Mouse (Mus musculus) ES-Bruce4 (cell line): ENCODE results near the gene Tfcp2l1. TPM values are rescaled to one million over a fixed set of nuclear protein-coding genes. Genes with fewer than 3 reads are reported as not detected.

Experiments
- H3K27ac ChIP-seq: 2 replicates; pipeline ENCODE4 v1.5.1; 2012; ENCODE audit warnings: low read length, inconsistent platforms; ENCODE audit not compliant: insufficient read depth
- H3K27me3 ChIP-seq: 2 replicates; pipeline ENCODE4 v1.6.1; 2012; ENCODE audit warnings: mild to moderate bottlenecking, low read length, inconsistent platforms; ENCODE audit not compliant: control insufficient read depth, poor library complexity, insufficient read depth, severe bottlenecking
- H3K36me3 ChIP-seq: 2 replicates; pipeline ENCODE4 v1.6.1; 2012; ENCODE audit warnings: inconsistent platforms, mild to moderate bottlenecking, low read length, moderate library complexity; ENCODE audit not compliant: control insufficient read depth, poor library complexity, insufficient read depth, severe bottlenecking
- H3K4me1 ChIP-seq: one replicate; pipeline ENCODE4 v1.8.1; 2011; ENCODE audit warnings: low read length; ENCODE audit not compliant: control insufficient read depth, insufficient read depth
- H3K4me3 ChIP-seq: 2 replicates; pipeline ENCODE4 v1.5.1; 2011; ENCODE audit warnings: low read depth, mild to moderate bottlenecking, low read length
- H3K9ac ChIP-seq: 2 replicates; pipeline ENCODE4 v1.6.1; 2012; ENCODE audit warnings: low read depth, mild to moderate bottlenecking, inconsistent platforms; ENCODE audit not compliant: poor library complexity, severe bottlenecking
- H3K9me3 ChIP-seq: replicated peaks from 2 replicates; pipeline ENCODE4 v1.6.1; 2012; ENCODE audit warnings: mild to moderate bottlenecking, low read length, inconsistent platforms; ENCODE audit not compliant: control insufficient read depth, poor library complexity, insufficient read depth, severe bottlenecking
- CTCF ChIP-seq: IDR thresholded peaks from one replicate; pipeline ENCODE4 v1.8.1; 2011; ENCODE audit warnings: low read depth, low read length
- EP300 ChIP-seq: IDR thresholded peaks from 2 replicates; pipeline ENCODE4 v1.6.1; 2011; ENCODE audit warnings: low read depth, low read length; ENCODE audit not compliant: insufficient read depth
- POLR2A ChIP-seq: IDR thresholded peaks from one replicate; pipeline ENCODE4 v1.8.1; 2011; ENCODE audit warnings: low read length; ENCODE audit not compliant: insufficient read depth
- polyA plus RNA-seq: library from polyadenylated mRNA; stranded (reverse); fragments of >200 nt; gene quantifications from 2 replicates; pipeline ENCODE4 v1.2.4, GENCODE M21; 2011; ENCODE audit warnings: low read depth; ENCODE audit not compliant: missing spikeins, insufficient read depth, insufficient read length

Tfcp2l1 gene
- polyA plus RNA-seq, 1 experiment, result 113 TPM

DNA sequence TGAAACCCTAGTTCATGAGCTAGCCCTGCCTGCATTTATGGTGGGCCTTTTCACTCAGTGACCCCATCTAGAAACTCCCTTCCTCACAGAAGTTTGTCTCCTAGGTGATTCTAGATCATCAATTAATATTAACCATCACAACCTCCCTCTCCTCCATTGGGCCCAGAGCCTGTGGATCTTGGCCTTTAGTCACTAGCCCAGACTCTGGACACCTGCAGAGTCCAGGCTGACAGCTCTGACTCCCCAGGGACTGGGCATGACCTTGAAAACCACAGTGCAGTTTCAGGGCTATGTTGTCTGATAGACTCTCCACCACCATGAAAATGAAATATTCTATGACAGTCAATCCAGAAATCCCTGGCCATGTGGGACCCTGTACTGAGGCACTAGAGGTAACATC lies 39.8 kb downstream of the Tfcp2l1 start:
- TF ChIP-seq POLR2A (no peak), EP300 (no peak), CTCF (no peak)
- H3K36me3 ChIP-seq, result peaks cover 86% of the 10 kb centered on the region
- no peak overlapping the region for H3K27ac ChIP-seq
- no peaks in the 10 kb centered on the region for H3K27me3 ChIP-seq
- no peaks in the 10 kb centered on the region for H3K4me1 ChIP-seq
- H3K4me3 ChIP-seq, result no peak overlapping the region
- H3K9me3 ChIP-seq, result no peaks in the 10 kb centered on the region
- H3K9ac ChIP-seq, result no peak overlapping the region

- Histone ChIP-seq H3K36me3 (peaks cover 78% of the 10 kb centered on the region), H3K9me3 (no peaks in the 10 kb centered on the region), H3K27ac (no peak overlapping the region), H3K4me1 (no peaks in the 10 kb centered on the region), H3K9ac (no peak overlapping the region), H3K27me3 (no peaks in the 10 kb centered on the region), H3K4me3 (no peak overlapping the region)
- TF ChIP-seq POLR2A (no peak), CTCF (no peak), EP300 (no peak)
Observed at GRCm38 (mm10) chr1:118672196-118672595, 44.5 kb downstream of the Tfcp2l1 start.

GRCm38 (mm10) chr1:118674176-118674575 lies 46.4 kb downstream of the Tfcp2l1 start:
- Histone ChIP-seq H3K4me1 (no peaks in the 10 kb centered on the region), H3K27ac (no peak overlapping the region), H3K27me3 (no peaks in the 10 kb centered on the region), H3K4me3 (no peak overlapping the region), H3K9me3 (no peaks in the 10 kb centered on the region), H3K36me3 (peaks cover 77% of the 10 kb centered on the region), H3K9ac (no peak overlapping the region)
- no peak for TF ChIP-seq CTCF
- no peak for TF ChIP-seq EP300
- no peak for TF ChIP-seq POLR2A

- Histone ChIP-seq H3K4me1 (no peaks in the 10 kb centered on the region), H3K9me3 (no peaks in the 10 kb centered on the region), H3K36me3 (peaks cover 48% of the 10 kb centered on the region), H3K9ac (no peak overlapping the region), H3K27me3 (no peaks in the 10 kb centered on the region), H3K4me3 (no peak overlapping the region), H3K27ac (no peak overlapping the region)
- TF ChIP-seq POLR2A, result no peak
- TF ChIP-seq CTCF, result no peak
- no peak for TF ChIP-seq EP300
Observed at GRCm38 (mm10) chr1:118681980-118682379, 54.2 kb downstream of the Tfcp2l1 start.

GRCm38 (mm10) chr1:118683686-118684085 lies 55.9 kb downstream of the Tfcp2l1 start:
- TF ChIP-seq POLR2A, result no peak
- TF ChIP-seq EP300, result no peak
- no peak for TF ChIP-seq CTCF
- H3K4me3 ChIP-seq, result no peak overlapping the region
- H3K27ac ChIP-seq, result no peak overlapping the region
- no peak overlapping the region for H3K9ac ChIP-seq
- H3K36me3 ChIP-seq, result peaks cover 31% of the 10 kb centered on the region
- no peaks in the 10 kb centered on the region for H3K27me3 ChIP-seq
- H3K4me1 ChIP-seq, result no peaks in the 10 kb centered on the region
- no peaks in the 10 kb centered on the region for H3K9me3 ChIP-seq

DNA sequence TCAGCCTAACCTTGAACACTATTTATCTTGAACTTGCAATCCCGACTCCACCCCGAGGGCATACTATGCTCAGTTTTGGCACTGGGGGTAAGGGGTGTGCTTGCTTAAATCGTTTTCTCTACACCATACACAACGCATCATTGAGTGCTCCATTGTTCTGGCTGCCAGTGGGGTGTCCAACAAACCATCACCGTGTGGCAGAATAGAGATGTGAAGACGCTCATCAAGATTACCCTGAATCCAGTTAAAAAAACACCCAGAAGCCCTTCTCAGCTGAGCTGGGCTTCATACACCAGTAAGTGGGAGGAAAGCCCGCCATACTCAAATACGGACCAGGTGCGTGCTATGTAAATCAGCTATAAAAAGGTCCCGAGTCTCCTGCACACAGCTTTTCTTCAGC lies 60.0 kb downstream of the Tfcp2l1 start:
- H3K4me1 ChIP-seq, result peaks cover 2% of the 10 kb centered on the region
- TF ChIP-seq CTCF, result no peak
- TF ChIP-seq EP300, result no peak
- no peak for TF ChIP-seq POLR2A
- no peak overlapping the region for H3K4me3 ChIP-seq
- H3K27me3 ChIP-seq, result no peaks in the 10 kb centered on the region
- H3K36me3 ChIP-seq, result peaks cover 6% of the 10 kb centered on the region; the same call in 1 of the 2 replicates
- no peak overlapping the region for H3K9ac ChIP-seq
- no peak overlapping the region; the same call in 1 of the 2 replicates for H3K27ac ChIP-seq
- no peaks in the 10 kb centered on the region for H3K9me3 ChIP-seq
